Mouse (Mus musculus) testis, adult 2 months (tissue): Measurements from ENCODE around the gene Vpreb2.

ENCODE experiments used
- CTCF ChIP-seq: fragments of 200-500 bp; IDR thresholded peaks from 2 replicates; pipeline ENCODE4 v1.5.1; 2012; ENCODE audit warnings: low read depth, mild to moderate bottlenecking, inconsistent platforms, low read length, moderate library complexity; ENCODE audit not compliant: control insufficient read depth, insufficient read depth, insufficient replicate concordance
- POLR2A ChIP-seq: fragments of 200-500 bp; IDR thresholded peaks from 2 replicates; pipeline ENCODE4 v1.6.1; 2012; ENCODE audit warnings: low read depth, mild to moderate bottlenecking, inconsistent platforms, low read length, moderate library complexity; ENCODE audit not compliant: control insufficient read depth

DNA sequence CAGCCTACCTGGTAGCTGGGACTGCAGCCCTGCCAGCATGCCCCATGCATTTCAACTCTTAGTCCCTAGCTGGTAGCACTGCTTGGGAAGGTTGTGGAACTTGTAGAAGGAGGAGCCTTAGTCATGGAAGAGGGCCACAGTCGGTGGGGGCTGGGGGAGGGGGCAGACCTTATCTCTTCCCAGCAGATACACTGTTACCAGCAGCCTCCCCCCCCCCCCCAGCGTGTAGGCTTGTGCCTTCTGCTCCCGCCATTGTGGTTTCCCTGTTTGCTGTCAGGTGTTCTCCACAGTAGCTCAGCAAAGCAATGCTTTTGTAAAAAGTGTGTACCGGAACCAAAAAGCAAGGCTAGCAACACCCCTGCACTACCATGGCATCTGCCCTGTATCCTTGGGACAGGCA is 28.6 kb upstream of the Vpreb2 start:
- no peak for TF ChIP-seq CTCF
- TF ChIP-seq POLR2A = no peak
